Mouse (Mus musculus): ENCODE measurements at regions not wholly inside any gene's neighbourhood (a gene's known extent, or its start where the extent isn't known, plus 50 kb on each side); places are given as distances from the start of the nearest gene placed in this dataset.

DNA sequence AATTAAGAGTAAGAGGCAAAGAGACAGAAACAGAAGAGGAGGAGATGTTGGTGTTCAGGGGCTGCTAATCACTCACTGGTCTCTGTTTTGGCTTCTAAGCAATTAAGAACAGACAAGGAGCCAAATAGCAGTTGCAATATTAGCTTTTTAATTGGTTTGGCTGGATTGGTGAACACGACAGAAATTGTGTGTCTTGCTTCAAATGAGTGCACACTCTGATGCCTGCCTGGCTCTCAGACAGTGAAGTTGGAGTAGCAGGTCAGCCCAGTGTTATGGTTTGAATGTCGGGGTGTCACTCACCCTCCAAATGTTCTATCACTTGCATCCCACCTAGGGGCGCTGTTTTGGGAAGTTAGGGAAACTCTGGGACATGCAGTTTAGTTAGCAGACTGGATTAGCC is 120.3 kb upstream of the Pbx1 start:
- TF ChIP-seq POLR2A (IDR thresholded peaks at IDR 0.05; ENCODE audit: insufficient read depth, low read depth, low read length) (no peak), EP300 (IDR thresholded peaks at IDR 0.05; ENCODE audit: insufficient read depth, low read depth, low read length) (no peak), CTCF (IDR thresholded peaks at IDR 0.05) (no peak)
- no peak overlapping the region for H3K4me3 ChIP-seq
- no peak overlapping the region for H3K27ac ChIP-seq
- WGBS = 88% methylated on average over 3 of the region's 3 CpGs
- H3K27me3 ChIP-seq (ENCODE audit: control insufficient read depth, insufficient read depth, low read length) = no peaks in the 10 kb centered on the region
- H3K9ac ChIP-seq (ENCODE audit: low read depth, low read length) = no peak overlapping the region
- intact Hi-C loops (cut with DNase I) = no loop called here
- no peaks in the 10 kb centered on the region for H3K36me3 ChIP-seq (ENCODE audit: control insufficient read depth, insufficient read depth, low read length)
- no peak for DNase-seq
- no peaks in the 10 kb centered on the region for H3K79me2 ChIP-seq (replicated peaks; ENCODE audit: control insufficient read depth, insufficient read depth, low read length)
- no peaks in the 10 kb centered on the region for H3K4me1 ChIP-seq (ENCODE audit: control insufficient read depth, insufficient read depth, low read length)

DNA sequence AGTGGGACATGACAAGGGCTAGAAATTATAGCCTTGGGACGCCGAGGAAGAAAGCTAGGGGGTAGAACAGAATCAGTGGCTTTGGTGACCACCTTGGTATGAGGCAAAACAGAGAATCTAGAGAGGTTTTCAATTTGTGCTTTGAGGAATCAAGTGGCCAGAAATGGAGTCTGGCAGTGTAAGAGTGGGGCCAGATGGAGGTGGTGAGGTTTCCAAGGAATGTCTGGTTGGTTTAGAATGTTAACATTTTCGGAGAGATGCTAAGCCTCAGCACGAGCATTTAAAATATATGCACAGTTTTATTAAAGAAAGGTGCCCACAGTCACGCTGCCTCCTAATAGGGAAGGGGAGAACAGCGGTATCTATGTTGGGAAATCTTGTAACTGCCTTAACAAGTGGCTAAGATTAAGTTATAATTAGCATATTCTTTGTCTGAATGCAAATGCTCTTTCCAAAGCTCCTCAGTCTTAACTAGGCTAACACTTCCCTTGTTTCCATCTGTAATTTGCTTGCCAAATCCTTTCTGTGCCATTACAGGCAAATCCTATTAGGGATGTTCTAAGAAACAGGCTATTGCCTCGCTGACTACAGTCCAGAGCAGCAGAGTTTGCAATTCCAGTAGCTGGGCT is 117.9 kb upstream of the Pbx1 start:
- Histone ChIP-seq H3K4me1 (ENCODE audit: control insufficient read depth, insufficient read depth, low read length) (no peaks in the 10 kb centered on the region), H3K4me3 (no peak overlapping the region), H3K27ac (no peak overlapping the region), H3K79me2 (replicated peaks; ENCODE audit: control insufficient read depth, insufficient read depth, low read length) (no peaks in the 10 kb centered on the region), H3K9ac (ENCODE audit: low read depth, low read length) (no peak overlapping the region), H3K36me3 (ENCODE audit: control insufficient read depth, insufficient read depth, low read length) (no peaks in the 10 kb centered on the region), H3K27me3 (ENCODE audit: control insufficient read depth, insufficient read depth, low read length) (no peaks in the 10 kb centered on the region)
- intact Hi-C loops (cut with DNase I) = no loop called here
- DNase-seq = no peak
- WGBS = 70% methylated on average over 7 of the region's 7 CpGs
- TF ChIP-seq EP300 (IDR thresholded peaks at IDR 0.05; ENCODE audit: insufficient read depth, low read depth, low read length) (no peak), POLR2A (IDR thresholded peaks at IDR 0.05; ENCODE audit: insufficient read depth, low read depth, low read length) (no peak), CTCF (IDR thresholded peaks at IDR 0.05) (no peak)

DNA sequence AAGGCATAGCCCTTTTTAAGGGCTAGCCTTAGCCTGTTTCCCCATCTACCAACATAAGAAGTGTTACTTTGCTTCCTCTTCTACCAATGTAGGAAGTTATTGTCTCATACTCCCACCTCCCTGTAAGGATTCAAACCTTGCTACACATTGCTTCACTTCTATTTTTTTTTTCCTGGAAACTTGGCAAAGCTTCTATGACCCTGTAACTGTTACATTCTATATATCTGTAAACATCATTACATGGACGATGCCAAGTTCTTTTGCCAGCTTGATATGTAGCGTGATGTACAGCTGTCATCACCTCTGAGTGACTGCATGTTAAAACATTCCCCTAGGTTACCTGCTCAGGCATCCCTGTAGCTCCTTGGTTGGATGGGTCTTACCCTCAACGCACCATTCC is 114.1 kb upstream of the Pbx1 start:
- Histone ChIP-seq H3K36me3 (ENCODE audit: control insufficient read depth, insufficient read depth, low read length) (no peaks in the 10 kb centered on the region), H3K4me1 (ENCODE audit: control insufficient read depth, insufficient read depth, low read length) (no peaks in the 10 kb centered on the region), H3K27ac (no peak overlapping the region), H3K9ac (ENCODE audit: low read depth, low read length) (no peak overlapping the region), H3K79me2 (replicated peaks; ENCODE audit: control insufficient read depth, insufficient read depth, low read length) (no peaks in the 10 kb centered on the region), H3K4me3 (no peak overlapping the region), H3K27me3 (ENCODE audit: control insufficient read depth, insufficient read depth, low read length) (no peaks in the 10 kb centered on the region)
- no peak for TF ChIP-seq CTCF (IDR thresholded peaks at IDR 0.05)
- TF ChIP-seq EP300 (IDR thresholded peaks at IDR 0.05; ENCODE audit: insufficient read depth, low read depth, low read length) = no peak
- TF ChIP-seq POLR2A (IDR thresholded peaks at IDR 0.05; ENCODE audit: insufficient read depth, low read depth, low read length) = no peak
- no peak for DNase-seq
- WGBS = 79% methylated on average over 3 of the region's 3 CpGs
- intact Hi-C loops (cut with DNase I) = no loop called here

DNA sequence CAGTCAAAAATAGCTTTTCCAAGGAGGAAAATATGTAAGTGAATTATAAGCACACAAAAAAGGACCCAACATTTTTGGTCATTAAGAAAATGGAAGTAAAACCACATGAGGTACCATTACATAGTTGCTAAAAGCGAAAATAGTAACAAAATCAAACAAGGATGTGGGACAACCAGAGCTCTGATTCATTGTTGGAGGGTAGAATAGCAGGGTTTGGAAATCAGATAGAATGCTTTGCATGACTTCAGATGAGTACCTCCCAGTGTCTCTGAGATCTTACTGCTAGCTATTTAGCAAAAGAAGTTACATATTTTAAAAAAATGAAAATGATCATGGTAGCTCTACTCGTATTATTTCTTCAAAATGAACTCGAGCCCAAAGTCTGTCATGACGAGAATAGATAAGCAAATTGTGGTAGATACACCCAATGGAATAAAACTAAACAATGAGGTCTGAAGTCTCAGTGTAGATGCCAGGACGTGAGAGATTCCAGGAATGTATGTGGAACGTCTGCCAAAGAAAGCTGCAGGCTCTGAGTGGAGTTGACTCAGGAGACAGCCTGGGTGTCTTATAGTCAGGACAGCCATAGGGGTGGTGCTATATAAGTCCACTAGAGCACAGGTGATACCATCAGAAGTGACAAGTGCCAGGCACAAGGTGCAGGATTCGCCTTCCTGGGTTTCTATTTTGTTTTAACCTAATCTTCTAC is 113.2 kb upstream of the Pbx1 start:
- H3K36me3 ChIP-seq (ENCODE audit: control insufficient read depth, insufficient read depth, low read length) = no peaks in the 10 kb centered on the region
- no peaks in the 10 kb centered on the region for H3K79me2 ChIP-seq (replicated peaks; ENCODE audit: control insufficient read depth, insufficient read depth, low read length)
- no peaks in the 10 kb centered on the region for H3K4me1 ChIP-seq (ENCODE audit: control insufficient read depth, insufficient read depth, low read length)
- DNase-seq = no peak
- H3K9ac ChIP-seq (ENCODE audit: low read depth, low read length) = no peak overlapping the region
- H3K4me3 ChIP-seq = no peak overlapping the region
- H3K27me3 ChIP-seq (ENCODE audit: control insufficient read depth, insufficient read depth, low read length) = no peaks in the 10 kb centered on the region
- WGBS = 38% methylated on average over 7 of the region's 7 CpGs
- no peak overlapping the region for H3K27ac ChIP-seq
- intact Hi-C loops (cut with DNase I) = no loop called here
- TF ChIP-seq CTCF (IDR thresholded peaks at IDR 0.05) (no peak), POLR2A (IDR thresholded peaks at IDR 0.05; ENCODE audit: insufficient read depth, low read depth, low read length) (no peak), EP300 (IDR thresholded peaks at IDR 0.05; ENCODE audit: insufficient read depth, low read depth, low read length) (no peak)

DNA sequence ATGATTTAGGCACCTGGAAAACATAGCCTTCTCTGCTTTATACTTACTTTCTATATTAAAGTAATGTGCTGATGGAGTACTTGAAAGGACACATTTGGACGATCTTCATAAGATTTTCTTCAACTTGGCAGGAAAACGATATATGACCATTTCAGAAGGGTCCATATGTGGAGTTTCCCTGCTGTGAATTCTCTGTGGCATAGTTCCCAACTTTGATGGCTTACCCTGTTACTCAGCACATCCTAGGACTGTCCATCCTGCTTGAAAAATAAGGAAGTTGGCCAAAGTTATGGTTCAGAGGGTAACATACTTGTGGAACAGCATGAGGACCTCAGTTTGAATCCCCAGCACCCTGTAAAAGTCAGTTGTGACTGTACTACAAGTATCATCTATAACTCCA is 109.2 kb upstream of the Pbx1 start:
- DNase-seq = no peak
- no peaks in the 10 kb centered on the region for H3K4me1 ChIP-seq (ENCODE audit: control insufficient read depth, insufficient read depth, low read length)
- TF ChIP-seq CTCF (IDR thresholded peaks at IDR 0.05) (no peak), POLR2A (IDR thresholded peaks at IDR 0.05; ENCODE audit: insufficient read depth, low read depth, low read length) (no peak), EP300 (IDR thresholded peaks at IDR 0.05; ENCODE audit: insufficient read depth, low read depth, low read length) (no peak)
- intact Hi-C loops (cut with DNase I) = no loop called here
- no peak overlapping the region for H3K9ac ChIP-seq (ENCODE audit: low read depth, low read length)
- no peak overlapping the region for H3K4me3 ChIP-seq
- no peaks in the 10 kb centered on the region for H3K27me3 ChIP-seq (ENCODE audit: control insufficient read depth, insufficient read depth, low read length)
- no peaks in the 10 kb centered on the region for H3K36me3 ChIP-seq (ENCODE audit: control insufficient read depth, insufficient read depth, low read length)
- 66% methylated on average over 2 of the region's 2 CpGs for WGBS
- H3K79me2 ChIP-seq (replicated peaks; ENCODE audit: control insufficient read depth, insufficient read depth, low read length) = no peaks in the 10 kb centered on the region
- no peak overlapping the region for H3K27ac ChIP-seq

DNA sequence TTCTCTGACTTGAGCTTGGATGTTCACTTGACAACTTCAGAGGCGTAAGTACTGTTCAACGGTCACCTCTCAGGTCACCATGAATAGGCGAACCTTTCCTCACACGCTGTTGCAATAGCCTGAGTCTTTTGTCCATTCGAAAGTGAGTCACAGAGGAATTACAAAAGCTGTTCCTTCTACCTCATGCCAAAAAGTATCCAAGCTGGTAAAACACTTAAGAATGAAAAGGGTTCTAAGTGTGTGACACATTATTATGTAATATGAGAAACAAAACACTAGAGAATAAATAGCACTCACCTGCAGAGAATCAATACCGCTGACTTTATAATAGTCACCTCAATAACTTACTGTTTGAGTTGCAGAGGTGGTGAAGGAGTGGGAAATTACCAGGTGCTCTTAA is 86.0 kb upstream of the Pbx1 start:
- 92% methylated on average over 6 of the region's 6 CpGs for WGBS

More for the DNA sequence above, 86.0 kb upstream of the Pbx1 start:
- H3K4me3 ChIP-seq = no peak overlapping the region
- no peak for TF ChIP-seq EP300 (IDR thresholded peaks at IDR 0.05; ENCODE audit: insufficient read depth, low read depth, low read length)
- TF ChIP-seq POLR2A (IDR thresholded peaks at IDR 0.05; ENCODE audit: insufficient read depth, low read depth, low read length) = no peak
- no peak for TF ChIP-seq CTCF (IDR thresholded peaks at IDR 0.05)
- no peaks in the 10 kb centered on the region for H3K4me1 ChIP-seq (ENCODE audit: control insufficient read depth, insufficient read depth, low read length)
- no peak overlapping the region for H3K27ac ChIP-seq
- DNase-seq = no peak
- H3K9ac ChIP-seq (ENCODE audit: low read depth, low read length) = no peak overlapping the region
- H3K27me3 ChIP-seq (ENCODE audit: control insufficient read depth, insufficient read depth, low read length) = no peaks in the 10 kb centered on the region
- intact Hi-C loops (cut with DNase I) = no loop called here
- H3K36me3 ChIP-seq (ENCODE audit: control insufficient read depth, insufficient read depth, low read length) = no peaks in the 10 kb centered on the region
- H3K79me2 ChIP-seq (replicated peaks; ENCODE audit: control insufficient read depth, insufficient read depth, low read length) = no peaks in the 10 kb centered on the region
